Mouse (Mus musculus) MEL (cell line): ENCODE results near the gene Tssk2. TPM values are rescaled to one million over a fixed set of nuclear protein-coding genes. Genes with fewer than 3 reads are reported as not detected.

Experiments used
- DNase-seq: peaks from one replicate; pipeline ENCODE4 v3.0.0; 2011; ENCODE audit warnings: low read depth, low spot score
- H3K27ac ChIP-seq: 2 replicates; pipeline ENCODE4 v1.5.1; 2012; ENCODE audit warnings: low read depth, mild to moderate bottlenecking, control low read depth, low read length, moderate library complexity; ENCODE audit not compliant: control insufficient read depth
- H3K27me3 ChIP-seq, 2 experiments: fragments of 150-350 bp in 1 of 2; sonication (generic) in 1 of 2; 2 replicates each; pipeline ENCODE4 v1.6.1; 2012; ENCODE audit warnings: low read length in 2 of 2, mild to moderate bottlenecking in 2 of 2, improper control_type of control experiment in 1 of 2, moderate library complexity in 1 of 2; ENCODE audit not compliant: insufficient read depth in 2 of 2, control insufficient read depth in 1 of 2
- H3K36me3 ChIP-seq, 2 experiments: 2 replicates each; pipeline ENCODE4 v1.6.1; 2012 to 2014; ENCODE audit warnings: low read length in 2 of 2, improper control_type of control experiment in 1 of 2, inconsistent platforms in 1 of 2, mild to moderate bottlenecking in 1 of 2; ENCODE audit not compliant: insufficient read depth in 2 of 2, control insufficient read depth in 1 of 2
- H3K4me1 ChIP-seq, 2 experiments: fragments of 150-350 bp in 1 of 2; sonication (generic) in 1 of 2; 2 replicates each; pipeline ENCODE4 v1.6.1; 2012; ENCODE audit warnings: low read length in 2 of 2, improper control_type of control experiment in 1 of 2, mild to moderate bottlenecking in 1 of 2; ENCODE audit not compliant: insufficient read depth in 2 of 2, control insufficient read depth in 1 of 2
- H3K4me3 ChIP-seq, 2 experiments: fragments of 150-350 bp in 1 of 2; sonication (generic) in 1 of 2; 2 replicates each; pipeline ENCODE4 v1.5.1; 2012; ENCODE audit warnings: low read depth in 2 of 2, low read length in 2 of 2, mild to moderate bottlenecking in 2 of 2, moderate library complexity in 2 of 2, control low read depth in 1 of 2, improper control_type of control experiment in 1 of 2; ENCODE audit not compliant: control insufficient read depth in 1 of 2, insufficient read depth in 1 of 2
- H3K79me2 ChIP-seq: 2 replicates; pipeline ENCODE4 v1.6.1; 2012; ENCODE audit warnings: mild to moderate bottlenecking, low read length, moderate library complexity; ENCODE audit not compliant: control insufficient read depth, poor library complexity, insufficient read depth
- H3K9ac ChIP-seq: 2 replicates; pipeline ENCODE4 v1.6.1; 2012; ENCODE audit warnings: low read depth, mild to moderate bottlenecking, control low read depth, low read length, moderate library complexity; ENCODE audit not compliant: control insufficient read depth, poor library complexity, severe bottlenecking
- H3K9me3 ChIP-seq: fragments of 150-350 bp; sonication (generic); replicated peaks from 2 replicates; pipeline ENCODE4 v1.6.1; 2012; ENCODE audit warnings: mild to moderate bottlenecking, low read length, improper control_type of control experiment, moderate library complexity; ENCODE audit not compliant: insufficient read depth
- CTCF ChIP-seq, 3 experiments: IDR thresholded peaks in 2 of 3; conservative IDR thresholded peaks in 1 of 3; 2 replicates each; pipeline ENCODE4 v1.5.1; 2011 to 2012; ENCODE audit warnings: low read length in 3 of 3, low read depth in 2 of 3, mild to moderate bottlenecking in 2 of 3, improper control_type of control experiment in 1 of 3, inconsistent platforms in 1 of 3, mixed read lengths in 1 of 3, moderate library complexity in 1 of 3; ENCODE audit not compliant: control insufficient read depth in 1 of 3, insufficient read depth in 1 of 3, poor library complexity in 1 of 3, severe bottlenecking in 1 of 3
- ELF1 ChIP-seq: IDR thresholded peaks from 2 replicates; pipeline ENCODE4 v1.6.1; 2014; ENCODE audit warnings: low read depth, mild to moderate bottlenecking, inconsistent platforms, low read length, improper control_type of control experiment, moderate library complexity
- ETS1 ChIP-seq: IDR thresholded peaks from 2 replicates; pipeline ENCODE4 v1.6.1; 2012; ENCODE audit warnings: low read depth, mild to moderate bottlenecking, inconsistent platforms, low read length, improper control_type of control experiment, moderate library complexity
- HCFC1 ChIP-seq: IDR thresholded peaks from 2 replicates; pipeline ENCODE4 v1.6.1; 2012; ENCODE audit warnings: low read depth, mild to moderate bottlenecking, inconsistent platforms, low read length, improper control_type of control experiment, moderate library complexity
- JUND ChIP-seq: IDR thresholded peaks from 2 replicates; pipeline ENCODE4 v1.6.1; 2011; ENCODE audit warnings: low read depth, mild to moderate bottlenecking, improper control_type of control experiment, low read length
- MAFK ChIP-seq: IDR thresholded peaks from 2 replicates; pipeline ENCODE4 v1.6.1; 2011; ENCODE audit warnings: low read depth, mild to moderate bottlenecking, low read length, improper control_type of control experiment, borderline replicate concordance
- MAX ChIP-seq: IDR thresholded peaks from 2 replicates; pipeline ENCODE4 v1.6.1; 2011; ENCODE audit warnings: low read length, improper control_type of control experiment
- MAZ ChIP-seq: IDR thresholded peaks from 2 replicates; pipeline ENCODE4 v1.6.1; 2012; ENCODE audit warnings: low read depth, mild to moderate bottlenecking, inconsistent platforms, low read length, improper control_type of control experiment
- MXI1 ChIP-seq: IDR thresholded peaks from 2 replicates; pipeline ENCODE4 v1.6.1; 2011; ENCODE audit warnings: mild to moderate bottlenecking, low read depth, low read length, improper control_type of control experiment
- MYC ChIP-seq: IDR thresholded peaks from 2 replicates; pipeline ENCODE4 v1.6.1; 2011; ENCODE audit warnings: low read depth, mild to moderate bottlenecking, low read length, improper control_type of control experiment, moderate library complexity
- NRF1 ChIP-seq: IDR thresholded peaks from 2 replicates; pipeline ENCODE4 v1.6.1; 2014; ENCODE audit warnings: low read depth, mild to moderate bottlenecking, inconsistent platforms, low read length, improper control_type of control experiment, moderate library complexity; ENCODE audit not compliant: poor library complexity, insufficient read depth, severe bottlenecking
- POLR2A ChIP-seq, 2 experiments: IDR thresholded peaks; 2 replicates each; pipeline ENCODE4 v1.6.1; 2011 to 2012; ENCODE audit warnings: low read length in 2 of 2, mild to moderate bottlenecking in 2 of 2, control low read depth in 1 of 2, improper control_type of control experiment in 1 of 2, low read depth in 1 of 2, moderate library complexity in 1 of 2; ENCODE audit not compliant: control insufficient read depth in 1 of 2, insufficient read depth in 1 of 2, poor library complexity in 1 of 2
- POLR2AphosphoS2 ChIP-seq: IDR thresholded peaks from 2 replicates; pipeline ENCODE4 v1.6.1; 2011; ENCODE audit warnings: low read length, improper control_type of control experiment
- RCOR1 ChIP-seq: IDR thresholded peaks from 2 replicates; pipeline ENCODE4 v1.6.1; 2012; ENCODE audit warnings: low read depth, mild to moderate bottlenecking, inconsistent platforms, low read length, improper control_type of control experiment
- SIN3A ChIP-seq: IDR thresholded peaks from 2 replicates; pipeline ENCODE4 v1.6.1; 2012; ENCODE audit warnings: low read length, improper control_type of control experiment, inconsistent platforms
- TBP ChIP-seq: IDR thresholded peaks from 2 replicates; pipeline ENCODE4 v1.8.0; 2011; ENCODE audit warnings: low read depth, low read length, improper control_type of control experiment
- USF1 ChIP-seq: IDR thresholded peaks from 2 replicates; pipeline ENCODE4 v1.6.1; 2014; ENCODE audit warnings: low read depth, mild to moderate bottlenecking, inconsistent platforms, low read length, improper control_type of control experiment, moderate library complexity
- ZC3H11A ChIP-seq: IDR thresholded peaks from 2 replicates; pipeline ENCODE4 v1.6.1; 2012; ENCODE audit warnings: low read depth, mild to moderate bottlenecking, inconsistent platforms, low read length, improper control_type of control experiment
- ZKSCAN1 ChIP-seq: IDR thresholded peaks from 2 replicates; pipeline ENCODE4 v1.6.1; 2012; ENCODE audit warnings: low read depth, mild to moderate bottlenecking, inconsistent platforms, low read length, improper control_type of control experiment, moderate library complexity
- ZMIZ1 ChIP-seq: IDR thresholded peaks from 2 replicates; pipeline ENCODE4 v1.6.1; 2012; ENCODE audit warnings: low read depth, mild to moderate bottlenecking, inconsistent platforms, low read length, improper control_type of control experiment, moderate library complexity
- ZNF384 ChIP-seq: IDR thresholded peaks from 2 replicates; pipeline ENCODE4 v1.6.1; 2012; ENCODE audit warnings: low read depth, mild to moderate bottlenecking, inconsistent platforms, low read length, improper control_type of control experiment
- polyA plus RNA-seq, 2 experiments: library from polyadenylated mRNA; stranded (reverse) in 1 of 2; unstranded in 1 of 2; fragments of >175 nt in 1 of 2; fragments of >200 nt in 1 of 2; gene quantifications; 2 replicates each; pipeline versions ENCODE4 v1.2.1 to v1.2.4; 2012; ENCODE audit warnings: low replicate concordance in 2 of 2, low read depth in 1 of 2; ENCODE audit not compliant: insufficient read length in 2 of 2, insufficient read depth in 1 of 2, missing spikeins in 1 of 2
- total RNA-seq: library from RNA; depleted of rRNA; stranded (reverse); fragments of 300-350 nt; gene quantifications from 2 replicates; pipeline ENCODE4 v1.2.3, GENCODE M21; 2012

The Tssk2 gene
- total and polyA plus RNA-seq, 3 experiments: 0.24 TPM; not detected in 2

- TF ChIP-seq NRF1: peak; percentile 89
- TF ChIP-seq MXI1: peak; percentile 70; the same call in 1 of the 2 replicates
- TF ChIP-seq MAZ: peak; percentile 67; the same call in 1 of the 2 replicates
- TF ChIP-seq POLR2A (IDR thresholded peaks at IDR 0.05; ENCODE audit: control insufficient read depth in 1 of 2, insufficient read depth in 1 of 2, low read depth in 1 of 2, low read length in 2 of 2, poor library complexity in 1 of 2): peak; percentile 66 to 92; a peak in 3 of 4 replicates
- peak in 2 of 3 experiments; percentile 47 to 53; a peak in 5 of 6 replicates for TF ChIP-seq CTCF (IDR thresholded peaks at IDR 0.05 in 2 of 3, conservative IDR thresholded peaks at IDR 0.05 in 1 of 3; ENCODE audit: control insufficient read depth in 1 of 3, insufficient read depth in 1 of 3, low read depth in 2 of 3, low read length in 3 of 3, poor library complexity in 1 of 3, severe bottlenecking in 1 of 3)
Observed at GRCm38 (mm10) chr16:17921325-17922162, 23.1 kb downstream of the Tssk2 start (continued).

- no peak for TF ChIP-seq ZMIZ1
- no peak for TF ChIP-seq ZNF384
- no peak for TF ChIP-seq ZC3H11A
- no peak; the same call in 1 of the 2 replicates for TF ChIP-seq RCOR1
- no peak for TF ChIP-seq TBP
- no peak; a peak in 1 of 4 replicates for TF ChIP-seq POLR2A (IDR thresholded peaks at IDR 0.05; ENCODE audit: control insufficient read depth in 1 of 2, insufficient read depth in 1 of 2, low read depth in 1 of 2, low read length in 2 of 2, poor library complexity in 1 of 2)
- no peak for TF ChIP-seq MYC
- no peak for TF ChIP-seq ZKSCAN1
- TF ChIP-seq MAX: no peak
- TF ChIP-seq MAZ: no peak
- no peak for TF ChIP-seq JUND
- Histone ChIP-seq H3K79me2 (peaks cover 8% of the 10 kb centered on the region), H3K36me3 (peaks cover 0 to 3% of the 10 kb centered on the region in 2 experiments; a peak in 1 of 4 replicates), H3K4me1 (peaks cover 0 to 11% of the 10 kb centered on the region in 2 experiments; a peak in 3 of 4 replicates), H3K9me3 (no peaks in the 10 kb centered on the region), H3K4me3 (peak overlapping the region; percentile 90 to 93), H3K27me3 (no peaks in the 10 kb centered on the region), H3K27ac (peak overlapping the region; percentile 65), H3K9ac (peak overlapping the region; percentile 88)
- no peak for DNase-seq
Observed at GRCm38 (mm10) chr16:17922163-17922538, 23.7 kb downstream of the Tssk2 start.

- peak; percentile 39 for DNase-seq
- Histone ChIP-seq H3K79me2 (peaks cover 11% of the 10 kb centered on the region), H3K4me1 (peaks cover under 1 to 16% of the 10 kb centered on the region in 2 experiments; a peak in 3 of 4 replicates), H3K27ac (peak overlapping the region; percentile 96), H3K9me3 (no peaks in the 10 kb centered on the region), H3K27me3 (no peaks in the 10 kb centered on the region), H3K9ac (peak overlapping the region; percentile 86), H3K4me3 (peak overlapping the region; percentile 71 to 80), H3K36me3 (peaks cover 0 to 3% of the 10 kb centered on the region in 2 experiments; a peak in 2 of 4 replicates)
- 0 out of 4 replicates have a peak, but pooled peaks of 1 of the 2 experiments have one; percentile 40 for TF ChIP-seq POLR2A (IDR thresholded peaks at IDR 0.05; ENCODE audit: control insufficient read depth in 1 of 2, insufficient read depth in 1 of 2, low read depth in 1 of 2, low read length in 2 of 2, poor library complexity in 1 of 2)
- TF ChIP-seq POLR2AphosphoS2: no peak
- TF ChIP-seq TBP: no peak
- no peak for TF ChIP-seq ZC3H11A
- TF ChIP-seq USF1: no peak
- no peak for TF ChIP-seq MAFK
- TF ChIP-seq HCFC1: 0 out of 2 replicates have a peak, but pooled peaks have one; percentile 36
- 0 out of 2 replicates have a peak, but pooled peaks have one; percentile 9 for TF ChIP-seq MAZ
- TF ChIP-seq ELF1: peak; percentile 82
- TF ChIP-seq ETS1: 0 out of 2 replicates have a peak, but pooled peaks have one; percentile 4
- peak; percentile 56 for TF ChIP-seq SIN3A
Observed at GRCm38 (mm10) chr16:17927351-17928082, 29.1 kb downstream of the Tssk2 start.
